Mouse (Mus musculus): Measurements from ENCODE around the gene Cdt1.

GRCm38 (mm10) chr8:122524506-122524905 lies 43.3 kb upstream of the Cdt1 start:
- TF ChIP-seq CTCF (IDR thresholded peaks at IDR 0.05; ENCODE audit: control insufficient read depth, insufficient read depth, insufficient read length), result no peak
- no peak for TF ChIP-seq USF1 (IDR thresholded peaks at IDR 0.05; ENCODE audit: low read depth)
- TF ChIP-seq FOSL1 (IDR thresholded peaks at IDR 0.05; ENCODE audit: insufficient read depth, low read length, poor library complexity, severe bottlenecking), result no peak

Measured in C2C12 (cell line).